Mouse (Mus musculus): ENCODE results near the gene P4ha1. TPM values are rescaled to one million over a fixed set of nuclear protein-coding genes. Genes with fewer than 3 reads are reported as not detected.
"Not testable (repeated sequence)": the region's sequence is repeated elsewhere in the genome, so short reads cannot be mapped to it uniquely, and the experiment has no call there.

Gene P4ha1
- polyA plus RNA-seq, 1 experiment from 2014 or later, result 28.7 TPM

DNA sequence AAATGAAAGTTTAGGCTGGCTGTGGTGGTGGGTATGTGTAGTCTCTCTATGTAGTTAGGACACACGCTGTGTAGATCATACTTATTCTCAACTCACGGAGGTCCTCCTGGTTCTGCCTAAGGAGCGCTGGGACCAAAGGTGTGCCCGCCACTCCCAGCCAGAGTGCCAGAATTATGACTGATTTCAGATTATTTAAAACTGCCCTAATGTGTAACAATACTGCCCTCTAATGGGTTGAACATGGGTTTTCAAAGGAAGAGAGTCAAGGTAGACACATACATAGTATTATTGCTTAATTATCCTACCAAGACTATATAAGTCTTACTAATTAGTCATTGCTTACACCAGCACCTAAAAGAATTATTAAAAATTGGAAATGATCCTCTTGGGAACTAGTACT lies 35.6 kb downstream of the P4ha1 start:
- H3K27me3 ChIP-seq, result no peaks in the 10 kb centered on the region
- H3K36me3 ChIP-seq, result peaks cover 38% of the 10 kb centered on the region
- 93% methylated on average over 4 of the region's 4 CpGs for whole genome bisulfite sequencing
- no peak overlapping the region for H3K9ac ChIP-seq
- ATAC-seq (ENCODE audit: low FRiP score, low read depth), result no peak
- H3K4me2 ChIP-seq, result no peak overlapping the region
- no peaks in the 10 kb centered on the region for H3K4me1 ChIP-seq (replicated peaks)
- H3K27ac ChIP-seq (replicated peaks), result no peak overlapping the region
- no peak overlapping the region for H3K4me3 ChIP-seq
- H3K9me3 ChIP-seq, result no peaks in the 10 kb centered on the region

DNA sequence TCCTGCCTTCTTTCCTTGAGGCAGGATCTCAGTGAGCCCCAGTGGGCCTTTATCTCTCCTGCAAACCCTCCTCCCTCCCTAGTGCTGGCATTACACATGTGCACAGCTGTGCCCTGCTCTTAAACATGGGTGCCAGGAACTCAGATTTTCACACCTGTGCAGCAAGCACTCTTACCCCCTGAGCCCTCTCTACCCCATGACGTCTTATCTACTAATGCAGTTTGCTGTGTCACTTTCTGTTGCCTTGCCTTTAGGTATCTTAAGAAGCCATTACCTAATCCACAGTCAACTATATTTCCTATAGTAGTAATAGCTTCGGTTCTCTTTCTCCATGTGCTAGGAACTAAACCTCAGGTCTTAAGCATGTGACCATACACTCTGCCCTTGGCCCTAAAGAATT lies 40.1 kb downstream of the P4ha1 start:
- Histone ChIP-seq H3K27me3 (no peaks in the 10 kb centered on the region), H3K9me3 (no peaks in the 10 kb centered on the region), H3K4me1 (replicated peaks) (no peaks in the 10 kb centered on the region), H3K27ac (replicated peaks) (no peak overlapping the region), H3K9ac (no peak overlapping the region), H3K36me3 (peaks cover 43% of the 10 kb centered on the region), H3K4me2 (no peak overlapping the region), H3K4me3 (no peak overlapping the region)
- WGBS, result 95% methylated on average over 2 of the region's 2 CpGs
- ATAC-seq (ENCODE audit: low FRiP score, low read depth), result no peak

DNA sequence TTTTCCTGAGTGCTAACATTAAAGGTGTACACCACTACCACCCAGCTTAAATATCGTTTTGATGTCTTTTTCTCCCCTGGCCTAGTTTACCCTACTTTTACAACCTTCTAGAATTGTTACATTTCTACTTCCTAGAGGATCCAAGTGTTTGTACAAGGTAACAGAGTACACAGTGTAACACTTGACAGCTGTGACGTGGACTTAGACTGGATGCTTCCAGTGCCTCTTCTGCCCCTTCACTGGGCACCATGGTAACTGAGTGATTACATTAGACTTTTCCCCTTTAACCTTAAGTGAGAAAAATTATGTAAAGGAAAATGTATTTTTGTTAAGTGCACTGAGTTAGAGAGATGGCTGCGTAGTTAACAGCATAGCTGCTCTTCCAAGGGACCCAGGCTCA lies 41.5 kb downstream of the P4ha1 start:
- H3K9ac ChIP-seq, result no peak overlapping the region
- H3K4me2 ChIP-seq, result no peak overlapping the region
- no peaks in the 10 kb centered on the region for H3K9me3 ChIP-seq
- no peaks in the 10 kb centered on the region for H3K27me3 ChIP-seq
- H3K4me3 ChIP-seq, result no peak overlapping the region
- no peaks in the 10 kb centered on the region for H3K4me1 ChIP-seq (replicated peaks)
- no peak for ATAC-seq (ENCODE audit: low FRiP score, low read depth)
- no peak overlapping the region for H3K27ac ChIP-seq (replicated peaks)
- peaks cover 50% of the 10 kb centered on the region for H3K36me3 ChIP-seq
- WGBS, result 95% methylated on average over 3 of the region's 3 CpGs

DNA sequence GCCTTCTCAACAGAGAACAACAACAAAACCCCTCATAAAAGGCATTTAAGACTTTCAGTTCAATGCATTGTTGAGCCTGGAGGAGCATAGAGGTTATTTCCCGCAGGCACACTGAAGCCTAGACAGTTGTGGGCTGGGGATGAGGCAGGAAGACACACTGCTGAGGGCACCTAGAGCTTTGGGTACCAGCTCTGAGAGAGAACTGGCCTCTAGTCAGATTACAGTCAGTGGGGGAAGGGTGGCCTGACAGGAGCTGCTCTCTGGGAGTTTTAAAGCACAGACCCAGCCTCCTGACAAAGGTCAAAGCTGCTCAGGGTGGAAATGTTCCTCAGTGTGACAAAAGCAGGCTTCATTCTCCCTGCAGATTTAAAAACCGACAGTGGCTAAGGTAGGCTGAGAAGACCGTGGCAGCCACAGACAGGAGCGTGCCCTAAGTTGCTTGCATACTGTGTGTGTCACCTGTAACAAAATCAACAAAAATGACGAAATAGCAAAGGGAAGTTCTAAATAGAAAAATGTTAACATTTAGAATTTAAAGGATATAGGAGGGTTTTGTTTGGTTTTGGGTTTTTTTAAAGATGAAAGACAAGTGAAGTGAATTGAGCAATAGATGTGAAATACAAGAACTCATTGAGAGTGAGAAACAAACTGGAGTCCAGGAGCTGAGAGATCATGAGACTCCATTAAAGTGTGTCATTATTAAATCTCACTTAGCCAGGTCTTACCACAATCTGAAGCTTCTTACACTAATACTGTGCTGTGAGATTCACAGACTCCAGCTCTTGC lies 42.9 kb downstream of the P4ha1 start:
- ATAC-seq (ENCODE audit: low FRiP score, low read depth), result no peak
- Histone ChIP-seq H3K36me3 (peaks cover 58% of the 10 kb centered on the region), H3K4me1 (replicated peaks) (no peaks in the 10 kb centered on the region), H3K4me3 (no peak overlapping the region), H3K9me3 (no peaks in the 10 kb centered on the region), H3K27ac (replicated peaks) (no peak overlapping the region), H3K27me3 (no peaks in the 10 kb centered on the region), H3K9ac (no peak overlapping the region), H3K4me2 (no peak overlapping the region)
- 78% methylated on average over 5 of the region's 5 CpGs for WGBS

GRCm38 (mm10) chr10:59366746-59367145 lies 43.6 kb downstream of the P4ha1 start:
- Histone ChIP-seq H3K4me2 (no peak overlapping the region), H3K36me3 (peaks cover 58% of the 10 kb centered on the region)
- ATAC-seq (ENCODE audit: low FRiP score, low read depth), result no peak

DNA sequence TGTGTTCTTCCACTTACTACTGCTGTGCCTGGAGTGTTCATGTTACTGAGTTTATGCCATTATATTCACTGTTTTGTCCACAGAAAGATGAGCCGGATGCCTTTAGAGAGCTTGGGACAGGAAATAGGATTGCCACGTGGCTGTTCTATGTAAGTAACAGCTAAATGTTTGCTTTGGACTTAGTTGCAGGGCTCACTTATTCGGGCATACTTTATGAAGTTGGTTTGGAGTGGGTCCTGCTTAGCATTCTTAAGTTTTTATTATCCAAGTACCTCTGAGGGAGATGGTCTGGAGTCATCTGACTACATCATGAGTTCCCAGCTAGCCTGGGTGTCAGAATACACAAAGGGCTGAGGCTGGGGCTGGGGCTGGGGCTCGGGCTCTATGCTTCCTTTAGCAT lies 44.1 kb downstream of the P4ha1 start:
- ATAC-seq (ENCODE audit: low FRiP score, low read depth), result no peak
- Histone ChIP-seq H3K9me3 (no peaks in the 10 kb centered on the region), H3K4me2 (no peak overlapping the region), H3K36me3 (peaks cover 54% of the 10 kb centered on the region), H3K27ac (replicated peaks) (no peak overlapping the region), H3K4me1 (replicated peaks) (no peaks in the 10 kb centered on the region), H3K9ac (no peak overlapping the region), H3K4me3 (no peak overlapping the region), H3K27me3 (no peaks in the 10 kb centered on the region)
- 93% methylated on average over 4 of the region's 4 CpGs for WGBS

More at GRCm38 (mm10) chr10:59366746-59367145, 43.6 kb downstream of the P4ha1 start:
- H3K9ac ChIP-seq, result no peak overlapping the region
- H3K9me3 ChIP-seq, result no peaks in the 10 kb centered on the region
- no peaks in the 10 kb centered on the region for H3K27me3 ChIP-seq
- H3K27ac ChIP-seq (replicated peaks), result no peak overlapping the region
- no peaks in the 10 kb centered on the region for H3K4me1 ChIP-seq (replicated peaks)
- WGBS, result 98% methylated on average over 4 of the region's 4 CpGs
- no peak overlapping the region for H3K4me3 ChIP-seq

DNA sequence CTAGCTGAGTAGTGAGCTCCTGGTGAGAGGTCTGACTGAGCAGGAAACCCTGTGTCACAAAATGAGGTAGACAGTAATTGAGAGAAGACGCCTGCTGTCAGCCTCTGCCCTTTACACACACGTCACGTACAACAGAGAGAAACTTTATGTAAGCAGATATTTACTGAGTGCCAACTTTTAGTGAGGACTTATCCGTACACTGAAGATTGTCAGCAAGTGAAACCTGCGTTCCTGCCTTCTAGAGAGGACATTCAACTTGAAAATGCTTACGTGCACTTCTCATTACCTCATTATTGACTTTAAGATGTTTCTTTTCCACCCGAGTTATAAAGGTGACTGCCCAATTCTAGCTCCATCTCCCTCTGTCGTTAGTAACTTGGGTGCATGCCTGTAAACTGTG lies 45.6 kb downstream of the P4ha1 start:
- H3K27ac ChIP-seq (replicated peaks), result no peak overlapping the region
- H3K4me1 ChIP-seq (replicated peaks), result no peaks in the 10 kb centered on the region
- no peak overlapping the region for H3K4me3 ChIP-seq
- no peak overlapping the region for H3K4me2 ChIP-seq
- no peak for ATAC-seq (ENCODE audit: low FRiP score, low read depth)
- 87% methylated on average over 8 of the region's 8 CpGs for WGBS
- H3K27me3 ChIP-seq, result no peaks in the 10 kb centered on the region
- no peaks in the 10 kb centered on the region for H3K9me3 ChIP-seq
- peaks cover 46% of the 10 kb centered on the region for H3K36me3 ChIP-seq
- no peak overlapping the region for H3K9ac ChIP-seq

DNA sequence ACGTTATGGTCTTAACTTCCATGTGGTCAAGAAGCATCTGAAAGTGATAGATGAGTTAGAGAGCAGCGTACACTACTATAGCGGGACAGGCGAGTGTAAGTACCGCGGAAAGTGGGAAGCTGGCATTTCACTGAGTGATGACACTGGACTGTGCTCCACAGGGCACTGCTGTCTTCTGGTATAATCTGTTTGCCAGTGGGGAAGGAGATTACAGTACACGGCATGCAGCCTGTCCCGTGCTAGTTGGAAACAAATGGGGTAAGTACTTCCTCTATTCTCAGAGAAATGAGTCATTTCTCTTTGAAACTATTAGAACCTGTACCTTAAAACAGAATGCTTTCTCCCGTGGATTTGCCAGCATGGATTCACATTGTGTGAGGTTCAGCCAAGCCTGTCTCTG lies 46.3 kb downstream of the P4ha1 start:
- H3K27ac ChIP-seq (replicated peaks), result no peak overlapping the region
- 92% methylated on average over 9 of the region's 9 CpGs for WGBS
- no peaks in the 10 kb centered on the region for H3K4me1 ChIP-seq (replicated peaks)
- H3K27me3 ChIP-seq, result no peaks in the 10 kb centered on the region
- no peak overlapping the region for H3K4me3 ChIP-seq
- H3K36me3 ChIP-seq, result peaks cover 45% of the 10 kb centered on the region
- ATAC-seq (ENCODE audit: low FRiP score, low read depth), result no peak
- no peak overlapping the region for H3K9ac ChIP-seq
- no peaks in the 10 kb centered on the region for H3K9me3 ChIP-seq
- no peak overlapping the region for H3K4me2 ChIP-seq

GRCm38 (mm10) chr10:59377906-59378305 lies 54.8 kb downstream of the P4ha1 start:
- H3K9me3 ChIP-seq, result no peaks in the 10 kb centered on the region
- no peak overlapping the region for H3K4me3 ChIP-seq
- H3K9ac ChIP-seq, result no peak overlapping the region
- H3K27me3 ChIP-seq, result no peaks in the 10 kb centered on the region
- peaks cover 9% of the 10 kb centered on the region; the same call in 1 of the 2 replicates for H3K36me3 ChIP-seq
- H3K27ac ChIP-seq (replicated peaks), result no peak overlapping the region
- whole genome bisulfite sequencing, result 94% methylated on average over 10 of the region's 10 CpGs
- no peak for ATAC-seq (ENCODE audit: low FRiP score, low read depth)
- no peak overlapping the region for H3K4me2 ChIP-seq
- H3K4me1 ChIP-seq (replicated peaks), result no peaks in the 10 kb centered on the region

DNA sequence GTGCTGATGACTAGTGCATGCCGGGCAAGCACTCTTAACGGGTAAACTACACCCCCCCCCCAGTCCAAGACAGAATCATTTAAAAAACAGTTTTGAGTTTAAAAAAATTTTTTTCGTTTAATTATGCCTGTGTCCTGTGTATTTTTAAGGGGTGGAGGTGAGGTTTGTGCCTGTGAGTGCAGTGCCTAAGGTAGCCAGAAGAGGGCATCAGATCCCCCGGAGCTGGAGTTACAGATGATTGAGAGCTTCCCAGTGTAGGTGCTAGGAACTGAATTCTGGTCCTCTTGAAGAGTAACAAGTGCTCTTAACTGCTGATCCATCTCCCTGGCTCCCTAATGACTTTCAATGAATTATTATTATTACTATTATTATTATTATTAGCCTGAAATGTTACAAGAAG lies 55.6 kb downstream of the P4ha1 start:
- 92% methylated on average over 4 of the region's 4 CpGs for WGBS
- Histone ChIP-seq H3K27me3 (no peaks in the 10 kb centered on the region), H3K9me3 (no peaks in the 10 kb centered on the region), H3K36me3 (0 out of 2 replicates have a peak, but pooled peaks cover 3% of the 10 kb centered on the region), H3K9ac (no peak overlapping the region), H3K4me1 (replicated peaks) (no peaks in the 10 kb centered on the region), H3K27ac (replicated peaks) (no peak overlapping the region), H3K4me3 (no peak overlapping the region), H3K4me2 (no peak overlapping the region)
- ATAC-seq (ENCODE audit: low FRiP score, low read depth), result no peak

- H3K9me3 ChIP-seq, result no peaks in the 10 kb centered on the region
- H3K27me3 ChIP-seq, result no peaks in the 10 kb centered on the region
- ATAC-seq (ENCODE audit: low FRiP score, low read depth), result no peak
- H3K36me3 ChIP-seq, result no peaks in the 10 kb centered on the region
- no peaks in the 10 kb centered on the region for H3K4me1 ChIP-seq (replicated peaks)
- H3K4me3 ChIP-seq, result no peak overlapping the region
- H3K4me2 ChIP-seq, result no peak overlapping the region
- 59% methylated on average over 3 of the region's 3 CpGs for WGBS
- no peak overlapping the region for H3K9ac ChIP-seq
- H3K27ac ChIP-seq (replicated peaks), result no peak overlapping the region
These were observed 56.8 kb downstream of the P4ha1 start for GRCm38 (mm10) chr10:59379927-59380326.

DNA sequence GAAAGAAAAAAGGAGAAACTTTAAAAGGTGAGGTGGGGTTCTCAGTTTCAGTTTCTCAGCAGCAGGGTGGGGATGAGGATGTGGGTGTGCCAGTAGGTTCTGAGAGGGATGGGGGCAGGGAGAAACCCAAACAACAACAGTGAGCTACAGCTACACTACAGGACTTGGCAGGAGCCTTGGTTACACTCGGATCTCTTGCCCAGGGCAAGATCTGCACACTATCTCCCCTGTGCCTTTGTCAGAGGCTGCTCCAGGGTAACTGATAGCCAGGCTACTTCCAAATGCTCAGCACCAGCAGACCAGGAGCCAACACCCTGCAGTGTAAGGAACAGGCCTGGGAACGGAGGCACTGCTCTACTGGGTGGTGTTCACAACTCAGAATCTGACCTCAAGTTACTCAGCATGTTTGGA lies 57.3 kb downstream of the P4ha1 start:
- no peak overlapping the region for H3K4me2 ChIP-seq
- H3K4me3 ChIP-seq, result no peak overlapping the region
- no peaks in the 10 kb centered on the region for H3K27me3 ChIP-seq
- H3K27ac ChIP-seq (replicated peaks), result no peak overlapping the region
- no peak for ATAC-seq (ENCODE audit: low FRiP score, low read depth)
- no peaks in the 10 kb centered on the region for H3K9me3 ChIP-seq
- no peaks in the 10 kb centered on the region for H3K36me3 ChIP-seq
- WGBS, result 75% methylated on average over 2 of the region's 2 CpGs
- H3K9ac ChIP-seq, result no peak overlapping the region
- no peaks in the 10 kb centered on the region for H3K4me1 ChIP-seq (replicated peaks)

- WGBS, result 84% methylated on average over 7 of the region's 10 CpGs
- not testable (repeated sequence) for H3K4me2 ChIP-seq; H3K4me1 ChIP-seq (replicated peaks); H3K27ac ChIP-seq (replicated peaks); H3K4me3 ChIP-seq; H3K9me3 ChIP-seq; H3K9ac ChIP-seq; H3K27me3 ChIP-seq; H3K36me3 ChIP-seq; ATAC-seq (ENCODE audit: low FRiP score, low read depth)
These were observed 58.5 kb downstream of the P4ha1 start for GRCm38 (mm10) chr10:59381563-59381962.

Measured in hindbrain, embryonic 15.5 days (tissue).